Mouse (Mus musculus): ENCODE measurements at regions not wholly inside any gene's neighbourhood (a gene's known extent, or its start where the extent isn't known, plus 50 kb on each side); places are given as distances from the start of the nearest gene placed in this dataset.

DNA sequence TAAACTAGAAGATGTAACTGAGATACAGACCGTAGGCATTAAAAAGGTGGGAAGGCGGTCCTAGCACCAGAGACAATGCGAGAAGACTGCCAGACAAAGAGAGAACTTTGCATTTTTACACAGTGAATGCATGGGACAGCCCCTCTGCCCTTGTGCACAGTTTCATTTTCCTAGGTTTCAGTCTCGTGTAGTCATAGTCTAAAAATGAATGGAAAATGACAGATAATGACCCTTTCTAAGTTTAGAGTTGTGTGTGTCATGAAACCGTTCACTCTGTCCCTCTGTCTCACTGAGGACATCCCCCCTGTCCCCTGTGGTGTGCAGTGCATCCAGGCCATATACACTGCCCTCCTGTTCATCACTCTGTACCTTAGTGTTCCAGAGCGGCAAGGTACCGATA, 64.6 kb upstream of the Rap1b start:
- Histone ChIP-seq H3K4me1 (replicated peaks; ENCODE audit: control insufficient read depth, insufficient read depth, low read length) (peaks cover 13% of the 10 kb centered on the region), H3K27ac (ENCODE audit: low read length) (no peak overlapping the region), H3K4me2 (ENCODE audit: low read length) (no peak overlapping the region), H3K4me3 (replicated peaks; ENCODE audit: low read length) (no peak overlapping the region), H3K27me3 (replicated peaks; ENCODE audit: control insufficient read depth, insufficient read depth, low read length) (no peaks in the 10 kb centered on the region), H3K9ac (replicated peaks; ENCODE audit: low read depth, low read length) (no peak overlapping the region), H3K36me3 (ENCODE audit: control insufficient read depth, insufficient read depth) (no peaks in the 10 kb centered on the region), H3K9me3 (ENCODE audit: control insufficient read depth, low read length) (no peaks in the 10 kb centered on the region)
- WGBS = 88% methylated on average over 7 of the region's 7 CpGs
- ATAC-seq = no peak

- no peak overlapping the region for H3K4me2 ChIP-seq (ENCODE audit: low read length)
- no peaks in the 10 kb centered on the region for H3K9me3 ChIP-seq (ENCODE audit: control insufficient read depth, low read length)
- H3K9ac ChIP-seq (replicated peaks; ENCODE audit: low read depth, low read length) = no peak overlapping the region
- H3K4me1 ChIP-seq (replicated peaks; ENCODE audit: control insufficient read depth, insufficient read depth, low read length) = no peaks in the 10 kb centered on the region
- ATAC-seq = no peak
- WGBS = 96% methylated on average over 4 of the region's 4 CpGs
- H3K27me3 ChIP-seq (replicated peaks; ENCODE audit: control insufficient read depth, insufficient read depth, low read length) = no peaks in the 10 kb centered on the region
- H3K27ac ChIP-seq (ENCODE audit: low read length) = no peak overlapping the region
- H3K4me3 ChIP-seq (replicated peaks; ENCODE audit: low read length) = no peak overlapping the region
- no peaks in the 10 kb centered on the region for H3K36me3 ChIP-seq (ENCODE audit: control insufficient read depth, insufficient read depth)
These were observed 69.3 kb upstream of the Rap1b start for GRCm38 (mm10) chr10:117915011-117915735.

- H3K4me1 ChIP-seq (replicated peaks; ENCODE audit: control insufficient read depth, insufficient read depth, low read length) = no peaks in the 10 kb centered on the region
- no peak for ATAC-seq
These were observed 70.4 kb upstream of the Rap1b start for GRCm38 (mm10) chr10:117916280-117916679.

DNA sequence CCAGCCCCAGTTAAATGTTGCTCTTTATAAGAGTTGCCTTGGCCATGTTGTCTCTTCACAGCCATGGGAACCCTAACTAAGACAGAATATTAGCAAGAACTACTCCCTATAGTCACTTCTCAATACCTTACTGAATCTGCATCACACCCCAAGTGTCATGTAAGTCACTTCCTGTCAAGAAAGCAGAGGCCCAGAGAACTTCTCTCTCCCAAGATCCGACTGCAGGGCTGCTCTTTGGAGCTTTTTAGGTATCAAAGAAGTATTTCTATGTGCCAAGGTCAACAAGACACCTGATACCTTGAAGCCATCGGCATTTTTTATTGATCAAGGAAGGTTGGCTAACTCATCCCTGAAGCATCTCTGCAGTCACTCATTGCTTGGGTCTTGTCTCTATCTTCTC, 72.0 kb upstream of the Rap1b start:
- Histone ChIP-seq H3K36me3 (ENCODE audit: control insufficient read depth, insufficient read depth) (no peaks in the 10 kb centered on the region), H3K4me2 (ENCODE audit: low read length) (no peak overlapping the region), H3K27ac (ENCODE audit: low read length) (no peak overlapping the region), H3K9ac (replicated peaks; ENCODE audit: low read depth, low read length) (no peak overlapping the region), H3K9me3 (ENCODE audit: control insufficient read depth, low read length) (no peaks in the 10 kb centered on the region), H3K4me1 (replicated peaks; ENCODE audit: control insufficient read depth, insufficient read depth, low read length) (no peaks in the 10 kb centered on the region), H3K4me3 (replicated peaks; ENCODE audit: low read length) (no peak overlapping the region), H3K27me3 (replicated peaks; ENCODE audit: control insufficient read depth, insufficient read depth, low read length) (no peaks in the 10 kb centered on the region)
- WGBS = 85% methylated on average over 2 of the region's 2 CpGs
- no peak for ATAC-seq

More at GRCm38 (mm10) chr10:117916280-117916679, 70.4 kb upstream of the Rap1b start:
- Histone ChIP-seq H3K4me2 (ENCODE audit: low read length) (no peak overlapping the region), H3K36me3 (ENCODE audit: control insufficient read depth, insufficient read depth) (no peaks in the 10 kb centered on the region), H3K9me3 (ENCODE audit: control insufficient read depth, low read length) (no peaks in the 10 kb centered on the region), H3K4me3 (replicated peaks; ENCODE audit: low read length) (no peak overlapping the region), H3K27me3 (replicated peaks; ENCODE audit: control insufficient read depth, insufficient read depth, low read length) (no peaks in the 10 kb centered on the region), H3K27ac (ENCODE audit: low read length) (no peak overlapping the region), H3K9ac (replicated peaks; ENCODE audit: low read depth, low read length) (no peak overlapping the region)
- WGBS = 74% methylated on average over 7 of the region's 7 CpGs

GRCm38 (mm10) chr10:117918616-117919015, 72.8 kb upstream of the Rap1b start:
- WGBS = 88% methylated on average over 8 of the region's 8 CpGs
- Histone ChIP-seq H3K4me3 (replicated peaks; ENCODE audit: low read length) (no peak overlapping the region), H3K9me3 (ENCODE audit: control insufficient read depth, low read length) (no peaks in the 10 kb centered on the region), H3K27ac (ENCODE audit: low read length) (no peak overlapping the region), H3K4me1 (replicated peaks; ENCODE audit: control insufficient read depth, insufficient read depth, low read length) (no peaks in the 10 kb centered on the region), H3K4me2 (ENCODE audit: low read length) (no peak overlapping the region), H3K36me3 (ENCODE audit: control insufficient read depth, insufficient read depth) (no peaks in the 10 kb centered on the region), H3K27me3 (replicated peaks; ENCODE audit: control insufficient read depth, insufficient read depth, low read length) (no peaks in the 10 kb centered on the region), H3K9ac (replicated peaks; ENCODE audit: low read depth, low read length) (no peak overlapping the region)
- ATAC-seq = no peak

- Histone ChIP-seq H3K9ac (replicated peaks; ENCODE audit: low read depth, low read length) (no peak overlapping the region), H3K36me3 (ENCODE audit: control insufficient read depth, insufficient read depth) (no peaks in the 10 kb centered on the region), H3K9me3 (ENCODE audit: control insufficient read depth, low read length) (no peaks in the 10 kb centered on the region), H3K27ac (ENCODE audit: low read length) (no peak overlapping the region), H3K27me3 (replicated peaks; ENCODE audit: control insufficient read depth, insufficient read depth, low read length) (no peaks in the 10 kb centered on the region), H3K4me3 (replicated peaks; ENCODE audit: low read length) (no peak overlapping the region), H3K4me2 (ENCODE audit: low read length) (no peak overlapping the region), H3K4me1 (replicated peaks; ENCODE audit: control insufficient read depth, insufficient read depth, low read length) (no peaks in the 10 kb centered on the region)
- WGBS = 89% methylated on average over 7 of the region's 7 CpGs
- no peak for ATAC-seq
These were observed 73.5 kb upstream of the Rap1b start for GRCm38 (mm10) chr10:117919186-117919941.

DNA sequence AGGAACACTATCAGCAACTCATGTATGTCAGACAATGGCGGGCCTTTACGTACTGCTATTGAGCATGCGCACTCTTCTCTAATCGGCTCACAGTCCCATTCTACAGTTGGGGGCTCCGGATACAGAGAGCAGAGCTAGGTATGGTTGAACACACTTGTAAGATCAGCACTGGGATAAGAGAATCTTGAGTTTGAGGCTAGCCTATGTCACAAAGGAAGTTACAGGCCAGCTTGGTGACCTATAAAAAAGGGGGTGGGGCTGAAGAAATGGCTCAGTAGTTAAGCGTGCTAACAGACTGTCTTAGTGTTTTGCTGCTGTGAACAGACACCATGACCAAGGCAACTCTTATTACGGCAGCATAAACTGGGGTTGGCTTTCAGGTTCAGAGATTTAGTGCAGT, 79.4 kb upstream of the Rap1b start:
- Histone ChIP-seq H3K4me1 (replicated peaks; ENCODE audit: control insufficient read depth, insufficient read depth, low read length) (no peaks in the 10 kb centered on the region; the same call in 1 of the 2 replicates), H3K4me2 (ENCODE audit: low read length) (no peak overlapping the region), H3K9ac (replicated peaks; ENCODE audit: low read depth, low read length) (no peak overlapping the region), H3K36me3 (ENCODE audit: control insufficient read depth, insufficient read depth) (no peaks in the 10 kb centered on the region), H3K27me3 (replicated peaks; ENCODE audit: control insufficient read depth, insufficient read depth, low read length) (no peaks in the 10 kb centered on the region), H3K4me3 (replicated peaks; ENCODE audit: low read length) (no peak overlapping the region), H3K27ac (ENCODE audit: low read length) (no peak overlapping the region), H3K9me3 (ENCODE audit: control insufficient read depth, low read length) (no peaks in the 10 kb centered on the region)
- no peak for ATAC-seq
- WGBS = 94% methylated on average over 7 of the region's 7 CpGs

DNA sequence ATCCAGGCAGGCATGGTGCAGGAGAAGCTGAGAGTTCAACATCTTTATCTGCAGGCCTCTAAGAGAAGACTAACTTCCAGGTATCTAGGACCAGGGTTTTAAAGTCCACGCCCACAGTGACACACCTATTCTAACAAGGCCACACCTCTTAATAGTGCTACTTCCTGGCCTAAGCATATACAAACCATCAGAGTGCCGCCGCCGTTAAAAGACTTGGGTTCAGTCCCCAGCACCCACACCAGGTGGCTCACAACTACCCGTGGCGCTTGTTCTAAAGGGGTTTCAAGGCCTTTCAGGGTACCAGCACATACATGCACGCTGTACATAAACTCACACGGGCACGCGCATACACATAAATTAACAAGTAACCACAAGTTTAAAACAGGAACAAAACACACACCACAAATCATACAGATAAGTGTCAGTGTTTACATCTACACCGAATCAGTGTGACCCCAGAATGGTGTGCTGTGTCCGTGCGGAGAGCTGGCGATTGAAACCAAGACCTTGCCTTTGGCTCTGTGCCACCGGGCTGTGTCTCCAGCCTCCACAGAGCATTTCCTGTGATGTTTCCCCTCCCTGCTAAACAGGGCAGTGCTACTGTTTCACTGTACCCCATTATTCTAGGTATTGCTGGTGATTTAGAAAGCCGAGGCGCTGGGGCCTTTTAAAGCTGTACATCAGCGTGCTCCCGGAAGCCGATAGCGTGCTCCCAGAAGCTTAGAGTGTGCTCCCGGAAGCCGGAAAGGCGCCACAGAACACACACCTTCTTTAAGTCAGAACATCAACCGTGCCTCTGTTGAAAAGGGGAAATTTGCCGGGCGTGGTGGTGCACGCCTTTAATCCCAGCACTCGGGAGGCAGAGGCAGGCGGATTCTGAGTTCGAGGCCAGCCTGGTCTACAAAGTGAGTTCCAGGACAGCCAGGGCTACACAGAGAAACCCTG, 80.0 kb upstream of the Rap1b start:
- 95% methylated on average over 31 of the region's 31 CpGs for WGBS
- H3K27me3 ChIP-seq (replicated peaks; ENCODE audit: control insufficient read depth, insufficient read depth, low read length) = no peaks in the 10 kb centered on the region
- no peak overlapping the region for H3K4me2 ChIP-seq (ENCODE audit: low read length)
- ATAC-seq = no peak
- H3K4me1 ChIP-seq (replicated peaks; ENCODE audit: control insufficient read depth, insufficient read depth, low read length) = no peaks in the 10 kb centered on the region; the same call in 1 of the 2 replicates
- no peak overlapping the region for H3K27ac ChIP-seq (ENCODE audit: low read length)
- H3K36me3 ChIP-seq (ENCODE audit: control insufficient read depth, insufficient read depth) = no peaks in the 10 kb centered on the region
- no peak overlapping the region for H3K4me3 ChIP-seq (replicated peaks; ENCODE audit: low read length)
- no peak overlapping the region for H3K9ac ChIP-seq (replicated peaks; ENCODE audit: low read depth, low read length)
- no peaks in the 10 kb centered on the region for H3K9me3 ChIP-seq (ENCODE audit: control insufficient read depth, low read length)

DNA sequence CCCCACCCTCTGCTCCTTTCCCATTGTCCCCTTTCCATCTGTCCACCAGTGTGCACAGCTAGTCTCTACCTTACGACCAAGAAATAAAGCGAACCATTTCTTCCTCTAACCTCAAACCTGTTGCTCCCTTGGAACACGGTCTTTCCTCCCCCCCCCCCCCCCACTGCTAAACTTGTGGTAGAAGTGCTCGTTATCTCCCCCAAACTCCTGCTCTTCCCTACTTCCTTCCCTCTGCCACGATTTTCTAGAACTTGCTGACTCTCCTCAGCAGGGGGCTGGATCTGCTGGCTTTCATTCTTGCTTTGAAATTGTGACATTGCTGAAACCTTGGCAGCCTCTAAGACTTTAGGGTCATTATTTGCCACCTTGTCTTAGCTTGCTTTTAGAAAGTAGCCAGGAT, 83.2 kb upstream of the Rap1b start:
- WGBS = 44% methylated on average over 5 of the region's 5 CpGs
- Histone ChIP-seq H3K4me1 (replicated peaks; ENCODE audit: control insufficient read depth, insufficient read depth, low read length) (no peaks in the 10 kb centered on the region; the same call in 1 of the 2 replicates), H3K36me3 (ENCODE audit: control insufficient read depth, insufficient read depth) (no peaks in the 10 kb centered on the region), H3K4me2 (ENCODE audit: low read length) (no peak overlapping the region), H3K9ac (replicated peaks; ENCODE audit: low read depth, low read length) (no peak overlapping the region), H3K9me3 (ENCODE audit: control insufficient read depth, low read length) (no peaks in the 10 kb centered on the region), H3K27ac (ENCODE audit: low read length) (no peak overlapping the region), H3K4me3 (replicated peaks; ENCODE audit: low read length) (no peak overlapping the region), H3K27me3 (replicated peaks; ENCODE audit: control insufficient read depth, insufficient read depth, low read length) (no peaks in the 10 kb centered on the region)
- no peak for ATAC-seq

Data from forebrain, embryonic 16.5 days (tissue).